Mouse (Mus musculus) megakaryocyte, embryonic 14.5 days (primary cell): ENCODE measurements at regions not wholly inside any gene's neighbourhood (a gene's known extent, or its start where the extent isn't known, plus 50 kb on each side); places are given as distances from the start of the nearest gene placed in this dataset.

Experiments
- FLI1 ChIP-seq: IDR thresholded peaks from 2 replicates; pipeline ENCODE4 v1.6.1; 2012; ENCODE audit warnings: low read length, inconsistent platforms, mixed read lengths
- GATA1 ChIP-seq: IDR thresholded peaks from 3 replicates; pipeline ENCODE4 v1.6.1; 2012; ENCODE audit warnings: mixed read lengths, low read length, inconsistent platforms, borderline replicate concordance

DNA sequence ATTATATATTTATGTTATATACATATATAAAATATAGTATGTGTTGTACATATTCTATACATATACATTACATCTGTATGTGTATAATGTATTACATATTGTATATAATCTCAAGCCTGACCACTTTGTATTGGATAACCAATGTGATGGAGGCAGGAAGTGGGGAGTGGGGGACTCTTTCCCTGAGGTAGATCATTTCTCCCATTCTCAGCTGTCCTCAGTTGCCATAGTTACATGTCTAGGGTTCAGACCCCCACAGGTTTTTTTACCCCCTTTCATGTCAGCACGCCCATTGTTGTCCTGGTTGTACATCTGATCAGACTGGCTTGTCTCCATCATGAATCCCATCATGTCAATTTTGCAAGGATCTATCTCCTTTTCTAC lies 149.7 kb upstream of the Ank start:
- TF ChIP-seq GATA1 = no peak
- no peak for TF ChIP-seq FLI1
